Mouse (Mus musculus) ES-Bruce4 (cell line): ENCODE results near the gene Nrsn2.

Source experiments
- CTCF ChIP-seq: IDR thresholded peaks from one replicate; pipeline ENCODE4 v1.8.1; 2011; ENCODE audit warnings: low read depth, low read length
- EP300 ChIP-seq: IDR thresholded peaks from 2 replicates; pipeline ENCODE4 v1.6.1; 2011; ENCODE audit warnings: low read depth, low read length; ENCODE audit not compliant: insufficient read depth
- POLR2A ChIP-seq: IDR thresholded peaks from one replicate; pipeline ENCODE4 v1.8.1; 2011; ENCODE audit warnings: low read length; ENCODE audit not compliant: insufficient read depth

DNA sequence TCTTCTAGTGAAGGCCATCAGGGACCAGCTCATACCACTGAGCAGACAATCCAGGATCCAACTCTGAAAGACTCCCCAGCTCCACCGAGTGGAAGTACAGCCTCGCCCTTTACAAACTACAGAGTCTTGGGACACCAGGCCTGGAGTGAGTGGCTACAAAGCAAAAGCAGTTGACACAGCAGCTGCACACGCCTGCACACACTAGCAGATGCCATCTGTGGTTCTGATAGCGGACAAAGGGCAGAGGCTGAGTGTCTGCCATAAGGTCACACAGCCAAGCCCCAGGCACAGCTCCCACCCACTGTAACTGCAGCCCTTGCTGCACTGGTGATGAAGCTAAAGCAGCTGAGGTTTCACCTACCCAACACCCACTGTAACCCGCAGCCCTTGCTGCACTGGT, 54.9 kb downstream of the Nrsn2 start:
- TF ChIP-seq POLR2A (no peak), CTCF (no peak), EP300 (no peak)
